Mouse (Mus musculus) G1E (cell line): ENCODE measurements around the gene Rnf150. TPM values are rescaled to one million over a fixed set of nuclear protein-coding genes. Genes with fewer than 3 reads are reported as not detected.

Experiments
- ATAC-seq: 2 replicates; pipeline ENCODE4 v1.8.0; 2016; ENCODE audit warnings: mild to moderate bottlenecking; ENCODE audit not compliant: insufficient number of reproducible peaks, poor library complexity, low FRiP score, severe bottlenecking; ENCODE audit errors: extremely low read depth
- DNase-seq: peaks from one replicate; pipeline ENCODE4 v3.0.0; 2012; ENCODE audit warnings: low spot score
- H3K27me3 ChIP-seq: 2 replicates; pipeline ENCODE4 v1.6.1; 2012; ENCODE audit warnings: mild to moderate bottlenecking, low read length, inconsistent platforms; ENCODE audit not compliant: insufficient read depth
- H3K36me3 ChIP-seq: replicated peaks from 2 replicates; pipeline ENCODE3; 2012; ENCODE audit warnings: mild to moderate bottlenecking, inconsistent platforms
- H3K4me1 ChIP-seq: 2 replicates; pipeline ENCODE4 v1.6.1; 2012; ENCODE audit warnings: low read depth, low read length, inconsistent platforms, mixed read lengths; ENCODE audit not compliant: insufficient read depth
- H3K4me3 ChIP-seq: 2 replicates; pipeline ENCODE4 v1.5.1; 2012; ENCODE audit warnings: low read depth, mild to moderate bottlenecking, inconsistent platforms, low read length, moderate library complexity, mixed read lengths
- H3K9me3 ChIP-seq: replicated peaks from 2 replicates; pipeline ENCODE4 v1.6.1; 2012; ENCODE audit warnings: inconsistent platforms
- CTCF ChIP-seq: IDR thresholded peaks from 2 replicates; pipeline ENCODE4 v1.5.1; 2012; ENCODE audit warnings: low read depth, low read length, inconsistent platforms, mixed read lengths
- GATA1 ChIP-seq: IDR thresholded peaks from 2 replicates; pipeline ENCODE4 v1.6.1; 2012; ENCODE audit warnings: borderline replicate concordance, low read length, inconsistent platforms, mixed read lengths
- GATA2 ChIP-seq: IDR thresholded peaks from 2 replicates; pipeline ENCODE4 v1.6.1; 2012; ENCODE audit warnings: low read depth, low read length, inconsistent platforms, borderline replicate concordance
- POLR2AphosphoS5 ChIP-seq: IDR thresholded peaks from 2 replicates; pipeline ENCODE4 v1.6.1; 2012; ENCODE audit warnings: low read depth, low read length, inconsistent platforms; ENCODE audit not compliant: insufficient replicate concordance
- TAL1 ChIP-seq: conservative IDR thresholded peaks from 2 replicates; pipeline ENCODE4 v1.6.1; 2012; ENCODE audit warnings: low read depth, low read length, inconsistent platforms, mixed read lengths
- polyA plus RNA-seq: library from polyadenylated mRNA; stranded (reverse); fragments of >175 nt; gene quantifications from 2 replicates; pipeline ENCODE4 v1.2.3, GENCODE M21; 2012
- total RNA-seq, 2 experiments: library from RNA; stranded (forward) in 1 of 2; stranded (reverse) in 1 of 2; fragments of 200-1000 nt in 1 of 2; fragments of >200 nt in 1 of 2; fragmentation: Nextera tagmentation in 1 of 2; gene quantifications; 2 replicates each; pipeline ENCODE4 v1.2.3; 2014 to 2017

Rnf150 gene
- total and polyA plus RNA-seq, 3 experiments, result 0.11 TPM; not detected in 2

GRCm38 (mm10) chr8:83036521-83037166, 173.5 kb downstream of the Rnf150 start:
- no peak for ATAC-seq
- H3K27me3 ChIP-seq, result no peaks in the 10 kb centered on the region
- no peak overlapping the region for H3K4me3 ChIP-seq
- H3K9me3 ChIP-seq, result no peaks in the 10 kb centered on the region
- H3K36me3 ChIP-seq, result no peaks in the 10 kb centered on the region
- DNase-seq, result no peak
- H3K4me1 ChIP-seq, result no peaks in the 10 kb centered on the region
- TF ChIP-seq GATA1 (no peak), CTCF (no peak), GATA2 (no peak), POLR2AphosphoS5 (no peak), TAL1 (no peak)

- DNase-seq (no peak), ATAC-seq (no peak)
- no peak overlapping the region for H3K4me3 ChIP-seq
- H3K9me3 ChIP-seq, result no peaks in the 10 kb centered on the region
- no peaks in the 10 kb centered on the region for H3K36me3 ChIP-seq
- H3K27me3 ChIP-seq, result no peaks in the 10 kb centered on the region
- TF ChIP-seq GATA2 (no peak), TAL1 (no peak), CTCF (no peak), GATA1 (no peak), POLR2AphosphoS5 (no peak)
- H3K4me1 ChIP-seq, result no peaks in the 10 kb centered on the region
These were observed 174.2 kb downstream of the Rnf150 start for GRCm38 (mm10) chr8:83037321-83037720.

GRCm38 (mm10) chr8:83038575-83038974, 175.4 kb downstream of the Rnf150 start:
- no peaks in the 10 kb centered on the region for H3K27me3 ChIP-seq
- ATAC-seq (no peak), DNase-seq (no peak)
- no peaks in the 10 kb centered on the region for H3K4me1 ChIP-seq
- TF ChIP-seq POLR2AphosphoS5 (no peak), GATA2 (no peak), TAL1 (no peak), CTCF (no peak), GATA1 (no peak)
- no peaks in the 10 kb centered on the region for H3K36me3 ChIP-seq
- H3K9me3 ChIP-seq, result no peaks in the 10 kb centered on the region
- no peak overlapping the region for H3K4me3 ChIP-seq

- no peak for ATAC-seq
- no peak overlapping the region for H3K4me3 ChIP-seq
These were observed 178.3 kb downstream of the Rnf150 start for GRCm38 (mm10) chr8:83041440-83041839.

GRCm38 (mm10) chr8:83046912-83047311, 183.8 kb downstream of the Rnf150 start:
- ATAC-seq, result no peak

More at GRCm38 (mm10) chr8:83041440-83041839, 178.3 kb downstream of the Rnf150 start:
- H3K27me3 ChIP-seq, result no peaks in the 10 kb centered on the region
- no peak for TF ChIP-seq GATA1
- no peak for TF ChIP-seq CTCF
- TF ChIP-seq POLR2AphosphoS5, result no peak
- no peak for TF ChIP-seq GATA2
- no peak for TF ChIP-seq TAL1
- no peaks in the 10 kb centered on the region for H3K36me3 ChIP-seq
- H3K4me1 ChIP-seq, result no peaks in the 10 kb centered on the region
- no peak for DNase-seq
- H3K9me3 ChIP-seq, result no peaks in the 10 kb centered on the region

GRCm38 (mm10) chr8:83048527-83048926, 185.4 kb downstream of the Rnf150 start:
- TF ChIP-seq TAL1 (no peak), GATA2 (no peak), GATA1 (no peak), CTCF (no peak), POLR2AphosphoS5 (no peak)
- ATAC-seq (no peak), DNase-seq (no peak)
- Histone ChIP-seq H3K9me3 (no peaks in the 10 kb centered on the region), H3K27me3 (no peaks in the 10 kb centered on the region), H3K4me1 (no peaks in the 10 kb centered on the region), H3K4me3 (no peak overlapping the region), H3K36me3 (no peaks in the 10 kb centered on the region)

More at GRCm38 (mm10) chr8:83046912-83047311, 183.8 kb downstream of the Rnf150 start:
- Histone ChIP-seq H3K4me1 (no peaks in the 10 kb centered on the region), H3K27me3 (no peaks in the 10 kb centered on the region), H3K9me3 (no peaks in the 10 kb centered on the region), H3K36me3 (no peaks in the 10 kb centered on the region), H3K4me3 (no peak overlapping the region)
- no peak for DNase-seq
- TF ChIP-seq CTCF (no peak), GATA1 (no peak), TAL1 (no peak), POLR2AphosphoS5 (no peak), GATA2 (no peak)
